Mouse (Mus musculus) heart, postnatal 0 days (tissue): ENCODE results near the gene 4930505A04Rik.

ENCODE experiments used
- CTCF ChIP-seq: IDR thresholded peaks from 2 replicates; pipeline ENCODE4 v1.5.1; 2016; ENCODE audit warnings: antibody characterized with exemption, control low read depth, low read depth
- EP300 ChIP-seq: IDR thresholded peaks from 2 replicates; pipeline ENCODE4 v1.6.1; 2016; ENCODE audit warnings: antibody characterized with exemption, low read depth

DNA sequence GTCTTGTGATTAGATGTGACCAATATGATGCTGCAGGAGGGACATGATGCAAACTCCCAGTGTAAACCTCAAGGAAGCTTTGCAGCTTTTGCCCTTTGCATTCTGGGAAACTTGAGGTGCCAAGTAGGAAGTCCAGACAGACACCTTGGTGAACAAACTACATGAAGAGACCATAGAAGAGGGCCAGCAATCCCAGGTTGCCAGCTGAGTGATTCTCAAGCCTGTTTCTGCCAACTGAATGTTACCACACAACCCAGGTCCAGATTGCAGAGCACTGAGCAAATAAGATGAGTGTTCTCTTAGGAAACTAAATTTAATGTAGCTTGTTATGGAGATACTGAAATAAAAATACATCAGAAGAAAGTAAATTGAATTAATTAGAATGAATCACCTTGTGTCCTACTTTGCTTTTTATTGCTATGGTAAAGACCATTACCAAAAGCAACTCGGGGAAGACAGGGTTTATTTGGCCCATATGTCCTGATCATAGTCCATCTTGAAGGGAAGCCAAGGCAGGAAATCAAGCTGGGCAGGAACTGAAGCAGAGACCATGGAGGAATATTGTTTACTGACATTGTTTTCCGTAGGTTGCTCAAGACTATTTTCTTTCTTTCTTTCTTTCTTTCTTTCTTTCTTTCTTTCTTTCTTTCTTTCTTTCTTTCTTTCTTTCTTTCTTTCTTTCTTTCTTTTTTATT lies 38.2 kb downstream of the 4930505A04Rik start:
- TF ChIP-seq CTCF (no peak), EP300 (no peak)
